Mouse (Mus musculus): ENCODE results near the gene Gm21698.
"Not testable (repeated sequence)": the region's sequence is repeated elsewhere in the genome, so short reads cannot be mapped to it uniquely, and the experiment has no call there.

Gm21698 gene

GRCm38 (mm10) chr5:25988550-25988949 is at the start of gene Gm21698:
Gene Gm21698 (minus strand): TSS chr5:25988650.
- not testable (repeated sequence) for DNase-seq

DNA sequence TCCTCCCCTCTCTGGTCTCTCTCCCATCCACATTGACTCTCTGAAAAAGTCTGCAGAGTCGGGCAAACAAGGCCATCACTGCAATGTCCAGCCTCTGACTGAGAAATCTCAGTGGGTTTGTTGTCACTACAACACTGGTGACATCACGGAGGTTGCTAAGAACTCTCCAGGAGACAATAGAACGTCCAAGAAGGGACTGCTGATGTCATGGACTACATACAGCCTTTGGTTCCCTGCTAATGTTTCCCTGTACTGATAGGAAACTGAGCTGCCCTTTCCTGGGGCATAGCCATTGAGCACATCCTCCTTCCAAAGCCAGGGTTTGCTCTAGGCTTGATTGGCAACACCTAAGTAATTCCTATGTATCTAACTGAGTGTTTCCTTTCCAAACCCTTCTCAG is 34.4 kb upstream of the Gm21698 start, which contains the start of gene Gm5862:
Gene Gm5862 (minus strand): TSS at position 101 of the 400 bp plus-strand sequence.
- not testable (repeated sequence) for DNase-seq

DNA sequence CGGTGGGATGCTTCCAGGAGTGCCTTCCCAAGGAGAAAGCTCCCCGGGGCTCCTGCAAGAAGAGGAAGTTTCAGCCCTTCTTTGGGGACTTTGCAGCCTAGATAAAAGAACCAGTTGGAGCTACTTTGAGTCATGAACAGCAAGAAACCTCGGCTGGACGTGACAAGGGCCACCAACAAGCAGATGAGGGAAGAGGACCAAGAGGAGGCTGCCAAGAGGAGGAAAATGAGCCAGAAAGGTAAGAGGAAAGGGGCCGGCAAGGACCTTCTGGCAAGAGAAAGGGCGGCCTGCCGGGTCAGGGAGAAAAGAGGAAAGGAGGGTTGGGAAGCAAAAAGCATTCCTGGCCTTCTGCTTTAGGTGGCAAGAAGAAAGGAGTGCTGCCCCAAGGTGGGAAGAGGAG is 19.2 kb upstream of the Gm21698 start:
- DNase-seq = not testable (repeated sequence)

GRCm38 (mm10) chr5:26006937-26007695 is 18.7 kb upstream of the Gm21698 start:
- DNase-seq = peak; percentile 17

- not testable (repeated sequence) for DNase-seq
Observed at GRCm38 (mm10) chr5:26004698-26005097, 16.2 kb upstream of the Gm21698 start, which contains the start of gene Gm1979. Gene Gm1979 (minus strand): TSS chr5:26004798.

DNA sequence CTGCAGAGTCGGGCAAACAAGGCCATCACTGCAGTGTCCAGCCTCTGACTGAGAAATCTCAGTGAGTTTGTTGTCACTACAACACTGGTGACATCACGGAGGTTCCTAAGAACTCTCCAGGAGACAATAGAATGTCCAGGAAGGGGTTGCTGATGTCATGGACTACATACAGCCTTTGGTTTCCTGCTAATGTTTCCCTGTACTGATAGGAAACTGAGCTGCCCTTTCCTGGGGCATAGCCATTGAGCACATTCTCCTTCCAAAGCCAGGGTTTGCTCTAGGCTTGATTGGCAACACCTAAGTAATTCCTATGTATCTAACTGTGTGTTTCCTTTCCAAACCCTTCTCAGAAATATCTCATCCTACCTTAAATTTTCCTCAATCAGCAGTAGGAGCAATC is 15.9 kb downstream of the Gm21698 start, which contains the start of gene Gm21680:
Gene Gm21680 (minus strand): TSS at position 101 of the 400 bp plus-strand sequence.
- not testable (repeated sequence) for DNase-seq

GRCm38 (mm10) chr5:25957050-25957449 is 31.4 kb downstream of the Gm21698 start:
- not testable (repeated sequence) for DNase-seq

DNA sequence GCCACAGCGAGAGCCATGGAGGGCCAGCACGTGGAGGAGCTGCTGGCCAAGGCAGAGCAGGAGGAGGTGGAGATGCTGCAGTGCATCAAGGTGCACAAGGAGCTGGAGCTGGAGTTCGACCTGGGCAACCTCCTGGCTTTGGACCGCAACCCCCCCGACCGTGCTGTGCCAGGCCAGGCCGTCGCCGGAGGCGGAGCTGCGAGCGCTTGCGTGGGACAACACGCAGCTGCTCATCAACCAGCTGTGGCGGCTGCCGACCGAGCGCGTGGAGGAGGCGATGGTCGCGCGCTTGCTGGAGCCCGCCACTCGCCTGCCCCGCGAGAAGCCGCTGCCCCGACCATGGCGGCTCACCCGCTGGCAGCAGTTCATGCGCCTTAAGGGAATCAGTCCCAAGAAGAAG is 31.8 kb downstream of the Gm21698 start:
- not testable (repeated sequence) for DNase-seq

DNA sequence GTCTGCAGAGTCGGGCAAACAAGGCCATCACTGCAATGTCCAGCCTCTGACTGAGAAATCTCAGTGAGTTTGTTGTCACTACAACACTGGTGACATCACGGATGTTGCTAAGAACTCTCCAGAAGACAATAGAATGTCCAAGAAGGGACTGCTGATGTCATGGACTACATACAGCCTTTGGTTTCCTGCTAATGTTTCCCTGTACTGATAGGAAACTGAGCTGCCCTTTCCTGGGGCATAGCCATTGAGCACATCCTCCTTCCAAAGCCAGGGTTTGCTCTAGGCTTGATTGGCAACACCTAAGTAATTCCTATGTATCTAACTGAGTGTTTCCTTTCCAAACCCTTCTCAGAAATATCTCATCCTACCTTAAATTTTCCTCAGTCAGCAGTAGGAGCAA is 34.1 kb downstream of the Gm21698 start, which contains the start of gene Gm21671:
Gene Gm21671 (minus strand): TSS at position 101 of the 400 bp plus-strand sequence.
- not testable (repeated sequence) for DNase-seq

DNA sequence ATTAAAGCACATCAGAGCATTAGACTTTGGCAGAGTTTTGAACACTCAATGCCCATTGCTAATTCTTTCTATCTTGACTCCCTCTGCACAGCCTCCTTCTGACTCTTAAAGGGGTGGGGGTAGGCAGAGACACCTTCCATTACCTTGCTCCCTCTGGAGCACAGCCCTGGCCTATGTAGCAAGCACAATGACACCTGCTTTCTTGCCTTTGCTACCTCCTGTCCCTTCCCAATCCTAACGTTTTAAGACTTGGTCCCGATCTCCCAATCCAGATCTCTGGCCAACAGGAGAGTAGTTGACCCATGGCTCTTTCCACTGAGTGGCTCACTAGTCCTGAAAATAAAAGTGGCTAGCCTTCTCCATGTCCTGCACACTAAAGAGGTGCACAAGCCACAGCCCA is 43.1 kb downstream of the Gm21698 start:
- DNase-seq = not testable (repeated sequence)

- not testable (repeated sequence) for DNase-seq
Observed at GRCm38 (mm10) chr5:25942281-25942680, 46.2 kb downstream of the Gm21698 start, which contains the start of gene Gm21663. Gene Gm21663 (minus strand): TSS chr5:25942381.
